Mouse (Mus musculus) bone marrow, adult 2 months (tissue): ENCODE data around the gene Glyctk. TPM values are rescaled to one million over a fixed set of nuclear protein-coding genes. Genes with fewer than 3 reads are reported as not detected.

Experiments used
- H3K27ac ChIP-seq: fragments of 200-500 bp; 2 replicates; pipeline ENCODE4 v1.5.1; 2012; ENCODE audit warnings: low read depth, mild to moderate bottlenecking, control low read depth, inconsistent platforms, low read length; ENCODE audit not compliant: control insufficient read depth, poor library complexity, insufficient read depth
- H3K4me1 ChIP-seq: fragments of 200-500 bp; 2 replicates; pipeline ENCODE4 v1.6.1; 2011; ENCODE audit warnings: low read length; ENCODE audit not compliant: control insufficient read depth, insufficient read depth
- H3K4me3 ChIP-seq: fragments of 200-500 bp; replicated peaks from 2 replicates; pipeline ENCODE3; 2011; ENCODE audit warnings: mild to moderate bottlenecking, low read depth, low read length, control low read depth; ENCODE audit not compliant: control insufficient read depth
- CTCF ChIP-seq: fragments of 200-500 bp; IDR thresholded peaks from 2 replicates; pipeline ENCODE4 v1.5.1; 2011; ENCODE audit warnings: low read length, control low read depth; ENCODE audit not compliant: control insufficient read depth, insufficient read depth
- POLR2A ChIP-seq: fragments of 200-500 bp; IDR thresholded peaks from 2 replicates; pipeline ENCODE4 v1.6.1; 2011; ENCODE audit warnings: low read depth, mild to moderate bottlenecking, control low read depth, low read length, borderline replicate concordance; ENCODE audit not compliant: control insufficient read depth
- WGBS: fragments of 180-500 bp; shearing (Covaris S2); methylation state at CpG from one replicate; pipeline ENCODE4 v1.1.7; 2018; 5-methylcytosine and 5-hydroxymethylcytosine counted together
- polyA plus RNA-seq: library from polyadenylated mRNA; stranded (reverse); fragments of >200 nt; gene quantifications from 2 replicates; pipeline ENCODE4 v1.2.4, GENCODE M21; 2011; ENCODE audit warnings: low replicate concordance; ENCODE audit not compliant: missing spikeins, insufficient read depth, insufficient read length

Glyctk gene
- polyA plus RNA-seq, 1 experiment, result 1.9 TPM

DNA sequence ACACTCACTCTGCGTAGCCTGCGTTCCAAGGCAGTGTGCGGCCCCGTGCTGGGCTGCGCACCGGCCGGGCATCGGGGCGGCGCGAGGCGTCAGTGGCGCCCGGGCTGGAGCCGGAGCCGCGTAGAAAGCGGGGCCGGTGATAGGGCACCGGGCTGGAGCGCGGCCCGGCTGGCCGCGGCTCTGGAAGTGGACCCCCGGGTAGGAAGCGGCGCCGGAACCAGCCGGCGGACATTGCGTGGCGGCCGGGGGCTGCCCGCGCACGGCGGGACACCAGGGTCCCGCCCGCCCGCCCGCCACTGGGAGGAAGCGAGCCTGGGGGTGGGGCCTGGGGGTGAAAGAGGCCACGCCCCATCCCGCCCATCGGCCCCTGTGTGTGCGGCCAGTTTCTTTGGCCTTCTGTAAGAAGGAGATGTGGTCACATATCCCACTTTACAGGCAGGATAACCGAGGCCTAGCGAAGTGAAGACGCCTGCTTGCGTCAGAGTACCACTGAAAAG lies 41.1 kb upstream of the Glyctk start:
- Histone ChIP-seq H3K4me1 (peaks cover 6% of the 10 kb centered on the region; the same call in 1 of the 2 replicates), H3K27ac (peak overlapping the region; percentile 94), H3K4me3 (peak overlapping the region; percentile 77)
- no peak for TF ChIP-seq CTCF
- TF ChIP-seq POLR2A, result peak; percentile 47; the same call in 1 of the 2 replicates
- under 1% methylated on average over 51 of the region's 51 CpGs for WGBS

DNA sequence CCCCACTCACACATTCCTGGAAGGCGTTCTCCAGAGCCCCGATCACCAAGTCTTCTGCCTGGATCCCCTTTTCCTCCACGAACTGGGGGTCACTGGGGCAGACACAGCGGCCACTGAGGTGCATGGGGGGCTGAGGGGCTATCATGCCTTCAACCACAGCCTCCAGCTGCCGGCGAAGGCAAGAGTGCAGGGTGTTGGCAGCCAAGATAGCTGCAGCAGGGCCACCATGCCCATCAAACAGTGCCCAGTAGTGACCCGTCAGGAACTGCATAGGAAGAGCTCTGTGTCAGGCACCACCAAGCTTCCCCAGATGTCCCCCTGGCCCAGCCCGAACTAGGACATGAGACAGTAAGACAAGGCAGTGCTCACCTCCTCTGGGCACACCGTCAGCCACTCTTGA lies 39.8 kb upstream of the Glyctk start:
- Histone ChIP-seq H3K27ac (peak overlapping the region; percentile 76), H3K4me1 (peaks cover 15% of the 10 kb centered on the region), H3K4me3 (peak overlapping the region; percentile 77)
- no peak for TF ChIP-seq CTCF
- TF ChIP-seq POLR2A, result no peak
- 77% methylated on average over 9 of the region's 9 CpGs for WGBS

DNA sequence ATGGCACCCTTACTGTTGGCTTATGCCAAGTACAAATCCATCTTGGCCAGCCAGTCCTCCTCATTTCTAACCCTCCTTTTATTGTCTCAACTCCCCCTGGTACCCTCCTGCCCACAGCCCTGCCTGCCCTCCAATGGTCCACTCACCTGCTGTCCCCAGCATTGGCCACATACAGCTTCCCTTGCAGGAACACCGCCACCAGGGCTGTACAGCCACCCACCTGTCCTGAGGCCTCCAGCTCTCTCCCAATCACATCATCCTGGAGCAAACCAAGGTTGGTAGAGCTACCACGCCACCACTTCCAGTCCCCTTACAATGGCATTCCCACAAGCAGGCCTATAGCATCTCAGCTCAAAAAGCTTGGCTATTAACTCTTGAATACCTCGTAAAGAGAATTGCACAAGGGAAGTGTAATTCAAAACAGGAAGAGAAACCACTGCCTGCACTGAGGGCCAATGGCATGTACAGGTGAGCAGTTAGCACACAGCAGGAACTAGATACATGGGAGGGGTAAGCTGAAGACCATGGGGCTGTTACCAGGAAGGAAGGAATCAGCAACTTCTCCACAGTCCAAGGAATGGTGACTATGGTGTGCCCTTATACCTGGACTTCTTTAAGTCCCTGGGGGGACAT lies 39.3 kb upstream of the Glyctk start:
- Histone ChIP-seq H3K27ac (peak overlapping the region; percentile 76), H3K4me1 (peaks cover 15% of the 10 kb centered on the region), H3K4me3 (peak overlapping the region; percentile 77)
- 65% methylated on average over 3 of the region's 3 CpGs for WGBS
- TF ChIP-seq POLR2A, result no peak
- no peak for TF ChIP-seq CTCF

DNA sequence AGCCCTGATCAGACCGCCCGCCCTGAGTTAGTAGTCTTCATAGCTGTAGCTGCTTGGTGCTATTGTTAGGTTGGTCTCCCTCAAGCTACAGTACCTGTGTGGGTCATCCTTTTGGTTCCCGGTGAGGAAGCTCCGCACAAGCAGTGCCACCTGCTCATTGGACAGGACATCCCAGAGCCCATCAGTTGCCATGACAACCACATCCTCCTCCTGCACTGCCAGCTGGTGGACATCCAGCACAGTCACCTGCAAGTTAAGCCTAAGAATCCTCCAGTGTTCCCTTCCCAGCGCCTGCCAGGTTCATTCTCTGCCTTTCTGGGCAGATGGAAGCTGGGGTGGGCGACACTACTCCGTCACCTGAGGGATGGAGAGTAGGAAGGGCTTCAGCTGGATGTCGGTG lies 37.8 kb upstream of the Glyctk start:
- no peak overlapping the region for H3K4me3 ChIP-seq
- WGBS, result 90% methylated on average over 8 of the region's 8 CpGs
- no peak for TF ChIP-seq CTCF
- no peak for TF ChIP-seq POLR2A
- H3K4me1 ChIP-seq, result peaks cover 15% of the 10 kb centered on the region
- H3K27ac ChIP-seq, result no peak overlapping the region

DNA sequence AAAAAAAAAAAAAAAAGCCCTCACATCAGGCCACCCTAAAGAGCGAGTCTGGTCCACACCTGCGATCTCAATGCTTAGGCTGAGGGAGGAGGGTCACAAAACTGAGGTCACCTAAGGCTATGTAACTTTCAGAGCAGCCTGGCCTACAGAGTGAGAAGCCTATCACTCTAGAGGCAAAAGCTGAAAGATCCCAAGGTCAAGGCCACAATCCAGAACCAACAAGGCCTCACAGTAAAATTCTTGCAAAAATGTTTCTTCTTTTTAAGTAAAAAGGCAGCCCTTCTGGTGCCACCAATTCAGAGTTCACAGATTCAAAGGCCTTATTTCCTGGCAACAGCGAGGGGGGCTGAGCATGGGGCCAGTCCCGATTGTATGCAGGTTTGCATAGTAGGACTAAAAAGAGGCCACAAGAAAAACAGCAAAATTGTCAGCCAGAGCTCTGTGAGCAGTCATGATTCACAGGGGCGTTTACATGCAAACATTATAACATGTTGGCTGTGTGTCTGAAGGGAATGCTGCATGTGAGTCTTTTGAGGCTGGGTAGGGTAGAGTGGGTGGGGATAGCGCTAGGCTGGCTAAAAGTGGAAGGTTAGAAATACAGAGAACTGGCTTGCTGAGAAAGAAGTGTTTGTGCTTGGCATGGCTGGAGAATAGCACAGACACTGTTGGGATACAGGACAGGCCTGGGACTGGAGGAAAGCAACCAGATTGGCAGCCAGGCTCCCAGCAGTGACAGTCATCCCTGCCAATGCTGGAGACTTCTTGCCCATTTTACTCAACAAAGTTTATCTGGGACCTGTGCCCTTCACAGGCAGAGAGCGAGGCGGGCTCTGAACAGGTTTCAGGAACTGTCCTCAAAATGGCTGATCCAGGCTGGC lies 36.2 kb upstream of the Glyctk start:
- Histone ChIP-seq H3K4me3 (no peak overlapping the region), H3K4me1 (peaks cover 15% of the 10 kb centered on the region), H3K27ac (peak overlapping the region; percentile 5; the same call in 1 of the 2 replicates)
- 87% methylated on average over 8 of the region's 8 CpGs for WGBS
- TF ChIP-seq CTCF, result no peak
- no peak for TF ChIP-seq POLR2A

DNA sequence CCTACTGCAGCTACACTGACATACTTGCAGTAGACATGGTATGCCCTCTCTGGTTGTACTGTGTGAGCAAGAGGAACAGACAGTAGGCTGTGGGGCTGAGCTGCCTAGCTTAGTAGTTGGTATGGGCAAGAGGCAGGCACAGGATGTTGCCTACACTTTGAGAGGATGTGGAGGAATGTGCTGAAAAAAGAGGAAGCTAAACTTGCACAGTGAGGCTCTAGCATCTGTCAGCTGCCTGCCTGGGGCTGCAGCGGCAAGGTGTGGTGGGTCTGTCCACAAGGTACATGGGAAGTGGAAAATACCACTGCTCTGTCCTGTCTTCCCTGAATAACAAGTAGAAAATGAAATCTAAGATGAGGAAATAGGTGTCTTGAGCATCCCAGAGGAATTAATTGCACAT lies 35.1 kb upstream of the Glyctk start:
- Histone ChIP-seq H3K27ac (peak overlapping the region; percentile 77), H3K4me3 (no peak overlapping the region), H3K4me1 (peaks cover 15% of the 10 kb centered on the region)
- 10% methylated on average over 1 of the region's 1 CpGs for WGBS
- no peak for TF ChIP-seq POLR2A
- no peak for TF ChIP-seq CTCF

DNA sequence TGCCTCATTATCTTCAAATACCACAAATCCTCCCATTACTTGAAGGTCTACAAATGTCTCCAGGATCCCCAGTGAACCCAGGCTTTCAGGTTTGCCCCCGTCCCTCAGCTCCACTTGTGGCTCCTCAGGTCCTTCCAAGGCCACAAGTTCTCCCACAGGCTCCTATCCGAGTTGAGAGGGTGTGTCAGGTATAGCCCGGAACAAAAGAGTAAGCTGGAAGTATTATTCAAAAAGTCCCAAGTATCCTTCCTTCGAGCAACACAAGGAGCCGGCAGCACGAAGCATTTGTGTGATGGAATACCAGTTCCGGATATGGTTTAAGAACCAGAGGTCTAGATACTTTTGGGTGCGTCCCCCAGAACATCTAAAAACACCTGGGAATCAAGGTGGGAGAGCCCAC lies 34.1 kb upstream of the Glyctk start:
- 92% methylated on average over 8 of the region's 8 CpGs for WGBS
- Histone ChIP-seq H3K27ac (peak overlapping the region; percentile 36; the same call in 1 of the 2 replicates), H3K4me3 (no peak overlapping the region), H3K4me1 (peaks cover 9% of the 10 kb centered on the region)
- no peak for TF ChIP-seq CTCF
- TF ChIP-seq POLR2A, result no peak

DNA sequence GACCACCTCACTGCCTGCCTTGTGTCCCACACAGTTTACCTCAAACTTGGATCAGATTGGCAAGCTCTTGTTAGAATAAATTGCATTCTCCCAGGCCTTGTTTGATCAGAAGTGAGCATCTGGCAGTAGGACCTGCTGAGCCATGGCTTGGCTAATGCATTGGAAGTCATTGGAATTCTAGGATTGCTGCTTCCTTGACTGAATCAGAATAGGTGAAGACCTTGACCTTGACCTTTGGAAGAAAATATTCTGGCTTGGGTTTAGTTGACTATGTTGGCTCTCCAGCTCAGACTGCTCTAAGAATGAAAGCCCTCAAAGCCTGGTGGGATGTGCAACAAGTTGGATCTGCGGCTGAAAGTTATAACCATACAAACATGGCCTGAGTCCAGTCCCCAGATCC lies 33.4 kb upstream of the Glyctk start:
- H3K27ac ChIP-seq, result no peak overlapping the region
- H3K4me3 ChIP-seq, result no peak overlapping the region
- no peak for TF ChIP-seq POLR2A
- no peak for TF ChIP-seq CTCF
- H3K4me1 ChIP-seq, result peaks cover 9% of the 10 kb centered on the region
- 84% methylated on average over 1 of the region's 1 CpGs for WGBS

DNA sequence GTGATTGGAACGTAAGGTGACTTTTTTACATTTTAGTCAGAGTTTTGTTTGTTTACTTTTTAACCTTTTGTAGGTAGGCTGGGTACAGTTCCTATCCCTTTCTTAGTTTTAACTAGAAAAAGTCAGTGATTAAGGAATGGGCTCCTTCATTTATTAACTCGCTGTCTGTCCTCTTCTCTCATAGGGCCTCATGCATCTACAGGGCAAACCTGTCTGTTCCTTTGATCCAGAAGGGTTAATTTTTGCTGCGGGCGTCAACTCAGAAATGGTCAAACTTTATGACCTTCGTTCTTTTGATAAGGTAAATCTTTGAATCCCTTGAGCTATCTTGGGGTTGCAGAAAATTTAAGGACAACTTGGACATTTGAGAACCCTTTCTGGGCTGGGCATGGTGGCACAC lies 26.1 kb upstream of the Glyctk start:
- no peak overlapping the region for H3K4me3 ChIP-seq
- H3K27ac ChIP-seq, result no peak overlapping the region
- no peaks in the 10 kb centered on the region for H3K4me1 ChIP-seq
- WGBS, result 93% methylated on average over 5 of the region's 5 CpGs
- no peak for TF ChIP-seq POLR2A
- no peak for TF ChIP-seq CTCF
